Mouse (Mus musculus): ENCODE results near the gene Wscd2. TPM values are rescaled to one million over a fixed set of nuclear protein-coding genes. Genes with fewer than 3 reads are reported as not detected.

Gene Wscd2
- total and polyA plus RNA-seq, 3 experiments: not detected

- H3K79me2 ChIP-seq (ENCODE audit: control insufficient read depth, insufficient read depth, low read length, poor library complexity): no peaks in the 10 kb centered on the region
- no peak for DNase-seq (ENCODE audit: low read depth, low spot score)
- H3K9ac ChIP-seq (ENCODE audit: control insufficient read depth, low read depth, low read length, poor library complexity, severe bottlenecking): no peak overlapping the region
- no peaks in the 10 kb centered on the region for H3K4me1 ChIP-seq (ENCODE audit: control insufficient read depth in 1 of 2, insufficient read depth in 2 of 2, low read length in 2 of 2)
- no peaks in the 10 kb centered on the region for H3K36me3 ChIP-seq (ENCODE audit: control insufficient read depth in 1 of 2, insufficient read depth in 2 of 2, low read length in 2 of 2)
- no peak overlapping the region for H3K27ac ChIP-seq (ENCODE audit: control insufficient read depth, low read depth, low read length)
- TF ChIP-seq E2F4 (IDR thresholded peaks at IDR 0.05; ENCODE audit: borderline replicate concordance, low read depth, low read length) (no peak), TCF12 (IDR thresholded peaks at IDR 0.05; ENCODE audit: low read depth, low read length) (no peak), TBP (IDR thresholded peaks at IDR 0.05; ENCODE audit: low read depth, low read length) (no peak), ZMIZ1 (IDR thresholded peaks at IDR 0.05; ENCODE audit: low read depth, low read length) (no peak), NELFE (IDR thresholded peaks at IDR 0.05; ENCODE audit: low read depth, low read length) (no peak), JUND (IDR thresholded peaks at IDR 0.05; ENCODE audit: low read depth, low read length) (no peak), CTCF (IDR thresholded peaks at IDR 0.05 in 2 of 3, conservative IDR thresholded peaks at IDR 0.05 in 1 of 3; ENCODE audit: control insufficient read depth in 1 of 3, insufficient read depth in 1 of 3, low read depth in 2 of 3, low read length in 3 of 3, poor library complexity in 1 of 3, severe bottlenecking in 1 of 3) (no peak), GATA1 (IDR thresholded peaks at IDR 0.05; ENCODE audit: low read depth, low read length) (no peak), ZNF384 (IDR thresholded peaks at IDR 0.05; ENCODE audit: low read depth, low read length) (no peak), ZC3H11A (IDR thresholded peaks at IDR 0.05; ENCODE audit: low read depth, low read length) (no peak), MEF2A (IDR thresholded peaks at IDR 0.05; ENCODE audit: extremely low read depth, insufficient replicate concordance, low read depth, low read length, poor library complexity, severe bottlenecking) (no peak), SMC3 (IDR thresholded peaks at IDR 0.05; ENCODE audit: low read depth, low read length) (no peak), MAX (IDR thresholded peaks at IDR 0.05; ENCODE audit: low read length) (no peak), MYB (IDR thresholded peaks at IDR 0.05; ENCODE audit: low read depth, low read length) (no peak), SIN3A (IDR thresholded peaks at IDR 0.05; ENCODE audit: low read length) (no peak), USF2 (IDR thresholded peaks at IDR 0.05; ENCODE audit: borderline replicate concordance in 1 of 2, insufficient read depth in 1 of 2, low read depth in 1 of 2, low read length in 2 of 2) (no peak), NRF1 (IDR thresholded peaks at IDR 0.05; ENCODE audit: insufficient read depth, low read depth, low read length, poor library complexity, severe bottlenecking) (no peak), GABPA (IDR thresholded peaks at IDR 0.05; ENCODE audit: low read depth, low read length) (no peak), MAFK (IDR thresholded peaks at IDR 0.05; ENCODE audit: borderline replicate concordance, low read depth, low read length) (no peak), ELF1 (IDR thresholded peaks at IDR 0.05; ENCODE audit: low read depth, low read length) (no peak)
- H3K4me3 ChIP-seq (ENCODE audit: control insufficient read depth in 1 of 2, insufficient read depth in 1 of 2, low read depth in 2 of 2, low read length in 2 of 2): no peak overlapping the region
- no peaks in the 10 kb centered on the region for H3K9me3 ChIP-seq (replicated peaks; ENCODE audit: insufficient read depth, low read length)
- no peaks in the 10 kb centered on the region for H3K27me3 ChIP-seq (ENCODE audit: control insufficient read depth in 1 of 2, insufficient read depth in 2 of 2, low read length in 2 of 2)
Observed at GRCm38 (mm10) chr5:113608511-113608910, 118.4 kb downstream of the Wscd2 start.

DNA sequence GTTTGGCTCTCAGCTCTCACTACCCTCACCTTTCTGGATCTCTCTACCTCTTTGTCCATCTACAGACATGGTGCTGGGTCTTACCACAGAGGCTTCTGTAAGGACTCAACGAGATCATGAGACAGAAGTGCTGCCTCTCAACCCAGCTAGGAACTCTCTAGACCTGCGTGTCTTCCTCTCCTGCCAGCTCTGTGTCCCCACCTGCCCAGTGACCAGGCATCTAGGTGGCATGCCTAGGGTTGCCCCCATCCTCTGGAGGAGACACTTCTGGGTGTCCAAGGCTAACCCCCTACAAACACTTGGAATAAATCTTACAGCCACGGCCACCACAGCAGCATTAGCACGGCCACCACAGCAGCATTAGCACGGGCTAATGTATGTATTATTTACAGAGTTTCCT, 119.8 kb downstream of the Wscd2 start:
- H3K9ac ChIP-seq (ENCODE audit: control insufficient read depth, low read depth, low read length, poor library complexity, severe bottlenecking): no peak overlapping the region
- no peaks in the 10 kb centered on the region for H3K9me3 ChIP-seq (replicated peaks; ENCODE audit: insufficient read depth, low read length)
- no peak for TF ChIP-seq MEF2A (IDR thresholded peaks at IDR 0.05; ENCODE audit: extremely low read depth, insufficient replicate concordance, low read depth, low read length, poor library complexity, severe bottlenecking)
- no peak for TF ChIP-seq ZKSCAN1 (IDR thresholded peaks at IDR 0.05; ENCODE audit: low read depth, low read length)
- no peak for TF ChIP-seq SMC3 (IDR thresholded peaks at IDR 0.05; ENCODE audit: low read depth, low read length)
- no peak for TF ChIP-seq KAT2A (conservative IDR thresholded peaks at IDR 0.05; ENCODE audit: low read depth, low read length)
- no peak for TF ChIP-seq CHD1 (IDR thresholded peaks at IDR 0.05; ENCODE audit: low read depth, low read length)
- TF ChIP-seq HCFC1 (IDR thresholded peaks at IDR 0.05; ENCODE audit: low read depth, low read length): no peak
- TF ChIP-seq TCF12 (IDR thresholded peaks at IDR 0.05; ENCODE audit: low read depth, low read length): no peak
- TF ChIP-seq MXI1 (IDR thresholded peaks at IDR 0.05; ENCODE audit: low read depth, low read length): no peak
- TF ChIP-seq MAZ (IDR thresholded peaks at IDR 0.05; ENCODE audit: low read depth, low read length): no peak
- no peak for TF ChIP-seq GABPA (IDR thresholded peaks at IDR 0.05; ENCODE audit: low read depth, low read length)
- TF ChIP-seq NELFE (IDR thresholded peaks at IDR 0.05; ENCODE audit: low read depth, low read length): no peak
- TF ChIP-seq JUND (IDR thresholded peaks at IDR 0.05; ENCODE audit: low read depth, low read length): no peak
- no peak for TF ChIP-seq E2F4 (IDR thresholded peaks at IDR 0.05; ENCODE audit: borderline replicate concordance, low read depth, low read length)
- no peak for DNase-seq (ENCODE audit: low read depth, low spot score)
- no peak overlapping the region for H3K27ac ChIP-seq (ENCODE audit: control insufficient read depth, low read depth, low read length)
- no peak overlapping the region for H3K4me3 ChIP-seq (ENCODE audit: control insufficient read depth in 1 of 2, insufficient read depth in 1 of 2, low read depth in 2 of 2, low read length in 2 of 2)
- H3K4me1 ChIP-seq (ENCODE audit: control insufficient read depth in 1 of 2, insufficient read depth in 2 of 2, low read length in 2 of 2): no peaks in the 10 kb centered on the region
- no peaks in the 10 kb centered on the region for H3K79me2 ChIP-seq (ENCODE audit: control insufficient read depth, insufficient read depth, low read length, poor library complexity)
- no peaks in the 10 kb centered on the region for H3K36me3 ChIP-seq (ENCODE audit: control insufficient read depth in 1 of 2, insufficient read depth in 2 of 2, low read length in 2 of 2)
- H3K27me3 ChIP-seq (ENCODE audit: control insufficient read depth in 1 of 2, insufficient read depth in 2 of 2, low read length in 2 of 2): no peaks in the 10 kb centered on the region
